Mouse (Mus musculus): Measurements from ENCODE around the gene Ttc7b.
A peak's percentile ranks its signal among the peaks of the same experiment; 100 is the strongest.

Ttc7b gene

GRCm38 (mm10) chr12:100382526-100382925 is 138.1 kb downstream of the Ttc7b start:
- no peak for DNase-seq (ENCODE audit: low read depth, low spot score)

GRCm38 (mm10) chr12:100381941-100382340 is 138.7 kb downstream of the Ttc7b start:
- DNase-seq (ENCODE audit: low read depth, low spot score), result no peak

DNA sequence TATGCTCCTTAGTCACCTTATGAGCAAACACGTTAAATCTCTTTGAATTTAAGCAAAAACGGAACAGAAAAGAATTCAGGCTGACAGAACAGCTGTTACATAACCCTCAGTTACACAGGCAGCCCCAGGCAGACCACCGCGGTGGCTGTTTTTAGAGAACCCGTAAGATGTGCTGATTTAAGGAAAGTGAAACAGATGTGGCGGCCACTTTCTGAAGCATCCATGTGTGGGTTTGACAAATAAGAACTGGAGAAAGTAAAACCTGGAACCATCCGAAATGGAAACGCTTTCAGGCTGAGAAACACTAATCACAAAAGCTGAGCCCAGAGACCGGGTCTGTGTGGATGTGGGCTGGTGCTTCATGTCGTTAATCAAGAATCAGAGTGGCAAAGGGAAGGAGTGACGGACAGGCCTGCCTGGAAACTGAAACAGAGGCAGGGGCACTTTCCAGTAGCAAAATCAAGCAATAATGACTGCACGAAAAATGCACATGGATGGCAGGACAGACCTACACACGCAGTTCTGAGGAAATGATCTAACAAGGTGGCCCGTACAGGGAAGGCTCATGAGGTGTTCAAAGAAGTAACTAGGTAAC is 139.8 kb downstream of the Ttc7b start:
- DNase-seq (ENCODE audit: low read depth, low spot score), result no peak

DNA sequence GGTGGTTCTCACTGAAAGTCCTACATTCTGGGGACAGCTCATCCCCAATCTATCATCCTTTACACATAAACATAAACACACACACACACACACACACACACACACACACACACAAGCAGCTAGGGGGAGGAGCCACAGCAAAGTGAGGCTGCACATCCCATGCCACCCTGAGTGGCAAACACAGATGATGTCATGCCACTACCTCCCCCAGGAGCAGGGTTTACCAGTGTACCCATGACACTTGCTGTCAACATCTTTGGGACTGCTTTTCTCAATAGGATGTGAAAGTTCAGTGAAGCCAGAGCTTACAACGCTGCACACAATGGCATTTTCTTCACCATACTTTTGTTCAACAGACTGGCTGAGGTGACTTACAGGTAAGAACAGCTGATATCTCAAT is 140.8 kb downstream of the Ttc7b start:
- DNase-seq (ENCODE audit: low read depth, low spot score), result no peak

GRCm38 (mm10) chr12:100378266-100378665 is 142.4 kb downstream of the Ttc7b start:
- no peak for DNase-seq (ENCODE audit: low read depth, low spot score)

DNA sequence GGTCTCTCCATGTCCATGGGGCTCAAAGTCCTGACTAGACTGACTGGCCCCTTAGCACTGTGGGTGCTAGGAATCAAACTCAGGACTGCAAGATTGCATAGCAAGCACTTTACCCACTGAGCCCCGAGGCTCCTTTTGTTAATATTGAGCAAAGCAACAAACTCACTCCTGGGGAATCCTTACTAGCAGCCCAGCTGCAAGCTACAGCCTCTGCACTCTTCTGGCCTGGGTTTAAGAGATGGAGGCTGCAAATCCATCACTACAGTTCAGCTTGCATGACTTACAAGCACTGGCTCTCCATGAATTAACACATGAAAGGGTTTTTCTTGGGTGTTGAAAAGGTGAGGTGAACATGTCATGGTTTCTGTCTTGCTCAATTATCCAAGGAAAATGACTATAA is 142.8 kb downstream of the Ttc7b start:
- DNase-seq (ENCODE audit: low read depth, low spot score), result no peak

DNA sequence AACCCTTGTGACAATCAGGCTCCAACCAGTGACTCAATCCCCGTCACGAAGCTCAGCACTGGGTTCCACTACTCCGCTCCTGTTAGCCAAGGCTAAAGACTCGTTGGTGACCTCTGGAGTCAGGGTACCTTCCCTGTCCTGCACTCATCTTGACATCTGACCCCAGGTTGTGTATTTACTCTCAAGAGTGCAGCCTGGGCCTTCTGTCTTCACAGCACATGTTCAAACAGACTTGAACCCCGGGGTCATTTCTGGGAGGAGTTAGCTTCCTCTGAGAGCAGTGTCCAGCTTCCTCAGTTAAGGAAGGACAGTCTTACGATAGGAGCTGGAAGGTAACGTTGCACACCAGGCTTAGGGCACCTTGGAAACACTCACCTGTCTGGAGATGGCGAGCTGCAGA is 144.8 kb downstream of the Ttc7b start:
- DNase-seq (ENCODE audit: low read depth, low spot score), result no peak

GRCm38 (mm10) chr12:100372785-100373184 is 147.8 kb downstream of the Ttc7b start:
- DNase-seq (ENCODE audit: low read depth, low spot score), result no peak

DNA sequence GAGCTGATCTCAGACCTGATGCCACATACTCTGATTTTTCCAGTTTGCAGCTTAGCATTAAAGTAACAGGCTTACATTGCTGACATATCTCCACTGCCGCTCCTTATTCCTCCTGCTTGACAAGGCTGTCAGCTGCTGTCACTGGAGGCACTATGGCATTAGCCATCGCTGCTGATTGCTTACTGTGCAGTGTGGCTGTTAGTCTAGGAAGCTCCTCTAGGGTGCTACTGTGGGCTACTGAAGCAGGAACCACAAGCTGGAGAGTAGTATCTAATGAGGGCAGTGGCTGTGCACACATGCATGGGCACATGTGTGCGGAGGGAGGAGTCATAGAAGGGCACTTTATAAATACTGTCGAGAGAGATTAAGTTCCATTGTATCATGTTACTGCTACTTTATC is 148.6 kb downstream of the Ttc7b start:
- DNase-seq (ENCODE audit: low read depth, low spot score), result no peak

GRCm38 (mm10) chr12:100369786-100370185 is 150.8 kb downstream of the Ttc7b start:
- DNase-seq (ENCODE audit: low read depth, low spot score), result no peak

- no peak for DNase-seq (ENCODE audit: low read depth, low spot score)
These were observed 151.4 kb downstream of the Ttc7b start for GRCm38 (mm10) chr12:100369220-100369619.

GRCm38 (mm10) chr12:100361330-100361729 is 159.3 kb downstream of the Ttc7b start:
- DNase-seq (ENCODE audit: low read depth, low spot score), result no peak

DNA sequence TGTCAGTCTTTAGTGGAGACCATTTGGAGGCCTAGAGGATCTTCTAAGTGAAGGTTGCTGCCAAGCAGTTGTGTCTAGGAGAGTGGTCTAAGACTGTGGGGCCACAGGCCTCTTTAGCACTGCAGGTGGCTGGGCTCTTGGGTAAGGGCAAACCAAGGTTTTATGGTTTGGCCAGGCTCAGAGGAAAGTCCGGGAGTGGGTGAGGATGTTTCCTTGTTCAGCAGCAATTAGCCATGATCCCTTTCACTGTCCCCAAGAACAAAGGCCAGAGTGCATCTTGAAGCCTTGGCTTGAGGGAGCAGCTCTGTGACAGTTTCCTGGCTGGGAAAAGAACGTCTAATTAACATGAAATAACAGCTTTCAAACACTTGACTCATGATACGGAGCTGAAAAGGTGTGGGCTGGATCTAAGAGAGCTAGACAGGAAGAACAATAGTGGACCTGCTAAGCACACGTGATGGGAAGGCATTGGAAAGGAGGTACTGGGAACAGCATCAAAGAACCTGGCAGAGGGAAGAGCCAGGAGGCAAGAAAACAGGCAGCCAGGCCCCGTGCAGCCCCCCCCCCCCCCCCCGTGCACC is 162.5 kb downstream of the Ttc7b start:
- DNase-seq (ENCODE audit: low read depth, low spot score), result no peak

DNA sequence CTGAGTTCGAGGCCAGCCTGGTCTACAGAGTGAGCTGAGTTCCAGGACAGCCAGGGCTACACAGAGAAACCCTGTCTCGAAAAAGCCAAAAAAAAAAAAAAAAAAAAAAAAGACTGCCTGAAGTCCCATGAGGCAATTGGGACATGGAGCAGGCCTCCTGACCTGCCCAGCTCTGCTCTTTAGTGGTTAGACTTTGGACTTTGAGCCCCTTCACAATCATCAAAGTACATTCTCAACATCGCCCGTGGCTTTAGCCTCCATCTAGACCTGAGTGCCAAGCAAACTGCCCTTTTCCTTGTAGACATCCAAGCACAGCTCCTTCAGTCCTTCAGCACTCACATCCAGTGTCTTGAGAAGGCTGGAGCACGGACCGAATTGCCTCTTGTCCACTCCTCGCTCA is 164.2 kb downstream of the Ttc7b start:
- DNase-seq (ENCODE audit: low read depth, low spot score), result no peak

- peak; percentile 20 for DNase-seq (ENCODE audit: low read depth, low spot score)
These were observed 165.1 kb downstream of the Ttc7b start for GRCm38 (mm10) chr12:100355565-100355964.

- no peak for DNase-seq (ENCODE audit: low read depth, low spot score)
These were observed 166.7 kb downstream of the Ttc7b start for GRCm38 (mm10) chr12:100353954-100354353.

GRCm38 (mm10) chr12:100353075-100353782 is 167.4 kb downstream of the Ttc7b start:
- no peak for DNase-seq (ENCODE audit: low read depth, low spot score)

DNA sequence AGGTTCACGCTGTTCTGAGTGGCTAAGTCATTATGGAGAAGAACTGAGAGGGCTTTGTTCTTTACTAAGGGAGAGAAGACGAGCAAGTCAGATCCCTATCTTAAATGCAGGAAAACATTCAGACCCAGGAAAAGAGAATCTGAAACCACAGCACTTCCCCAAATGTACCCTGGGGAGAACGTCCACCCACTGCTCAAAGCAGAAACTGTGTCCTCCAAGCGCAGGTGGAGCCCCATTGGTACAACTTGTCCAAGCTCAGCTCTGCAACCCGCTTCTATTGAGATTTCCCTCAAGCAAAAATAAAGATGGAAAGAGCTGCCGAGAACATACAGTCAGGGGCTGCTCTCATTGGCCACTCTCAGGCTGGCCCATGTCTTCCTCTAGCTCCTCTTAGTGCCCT is 168.5 kb downstream of the Ttc7b start:
- no peak for DNase-seq (ENCODE audit: low read depth, low spot score)

DNA sequence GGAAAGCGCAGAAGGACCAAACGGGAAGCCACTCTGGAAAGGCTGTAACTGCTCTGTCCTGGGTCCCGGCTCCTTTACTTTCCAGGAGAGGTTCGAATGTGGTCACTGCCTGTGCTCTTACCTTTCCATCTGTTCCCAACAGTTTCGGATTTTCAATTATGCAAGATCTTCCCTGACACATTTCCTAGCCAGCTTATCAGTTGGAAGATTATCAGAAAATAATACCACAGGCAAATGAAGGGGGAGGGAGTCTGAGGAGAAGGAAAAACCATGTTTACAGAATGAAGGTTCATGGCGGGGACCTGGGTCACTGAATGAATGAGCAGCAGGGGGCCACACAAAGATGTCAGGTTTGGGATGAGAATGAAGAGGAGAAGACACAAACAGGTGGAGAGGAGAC is 177.1 kb downstream of the Ttc7b start:
- no peak for DNase-seq (ENCODE audit: low read depth, low spot score)

DNA sequence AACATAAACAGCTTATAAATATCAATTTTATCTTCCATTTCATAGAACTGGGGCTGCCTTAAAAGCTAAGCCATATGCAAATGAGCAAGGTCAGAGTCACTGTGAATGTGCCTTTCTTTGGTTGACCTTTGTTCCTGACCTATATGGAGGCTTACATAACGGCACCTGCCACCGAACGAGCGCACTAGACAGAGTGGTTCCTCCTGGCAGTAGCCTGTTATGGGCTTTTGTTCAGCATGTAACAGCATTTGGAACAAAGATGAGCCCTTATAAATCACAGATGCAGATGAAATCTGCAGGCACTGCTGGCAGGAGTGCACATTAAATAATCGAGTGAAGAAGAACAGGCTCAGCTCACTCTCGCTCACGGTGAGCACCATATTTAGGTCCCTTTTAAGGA is 179.0 kb downstream of the Ttc7b start:
- peak; percentile 38 for DNase-seq (ENCODE audit: low read depth, low spot score)

GRCm38 (mm10) chr12:100340901-100341460 is 179.6 kb downstream of the Ttc7b start:
- DNase-seq (ENCODE audit: low read depth, low spot score), result no peak

GRCm38 (mm10) chr12:100338055-100338454 is 182.6 kb downstream of the Ttc7b start:
- DNase-seq (ENCODE audit: low read depth, low spot score), result no peak
